Mouse (Mus musculus) midbrain, embryonic 13.5 days (tissue): ENCODE measurements at regions not wholly inside any gene's neighbourhood (a gene's known extent, or its start where the extent isn't known, plus 50 kb on each side); places are given as distances from the start of the nearest gene placed in this dataset.

ENCODE experiments used
- ATAC-seq: fragments of 200-750 bp; cut with Nextera tagmentation; 2 replicates; pipeline ENCODE4 v1.8.0; 2017; ENCODE audit warnings: mild to moderate bottlenecking, moderate TSS enrichment, moderate library complexity
- H3K27ac ChIP-seq: fragments of 300-500 bp; sonication (generic); 2 replicates; pipeline ENCODE4 v1.5.1; 2015; ENCODE audit warnings: inconsistent platforms, mild to moderate bottlenecking, moderate library complexity
- H3K27me3 ChIP-seq: fragments of 300-500 bp; sonication (generic); 2 replicates; pipeline ENCODE4 v1.6.1; 2015; ENCODE audit warnings: mild to moderate bottlenecking, inconsistent platforms
- H3K36me3 ChIP-seq: fragments of 300-500 bp; sonication (generic); 2 replicates; pipeline ENCODE4 v1.6.1; 2015; ENCODE audit warnings: mild to moderate bottlenecking, inconsistent platforms
- H3K4me1 ChIP-seq: fragments of 300-500 bp; sonication (generic); replicated peaks from 2 replicates; pipeline ENCODE4 v1.6.1; 2015; ENCODE audit warnings: inconsistent platforms
- H3K4me2 ChIP-seq: fragments of 300-500 bp; sonication (generic); replicated peaks from 2 replicates; pipeline ENCODE4 v1.6.1; 2015; ENCODE audit warnings: moderate library complexity, mild to moderate bottlenecking, inconsistent platforms
- H3K4me3 ChIP-seq: fragments of 300-500 bp; sonication (generic); replicated peaks from 2 replicates; pipeline ENCODE4 v1.5.1; 2015; ENCODE audit warnings: mild to moderate bottlenecking, inconsistent platforms
- H3K9ac ChIP-seq: fragments of 300-500 bp; sonication (generic); replicated peaks from 2 replicates; pipeline ENCODE4 v1.6.1; 2015; ENCODE audit warnings: mild to moderate bottlenecking, inconsistent platforms
- H3K9me3 ChIP-seq: fragments of 300-500 bp; sonication (generic); 2 replicates; pipeline ENCODE4 v1.6.1; 2016; ENCODE audit warnings: mild to moderate bottlenecking, inconsistent platforms
- WGBS: fragments of 180-500 bp; shearing (Covaris S2); methylation state at CpG from one replicate; pipeline ENCODE4 v1.1.7; 2015; 5-methylcytosine and 5-hydroxymethylcytosine counted together

- ATAC-seq = no peak
- no peaks in the 10 kb centered on the region for H3K9me3 ChIP-seq
- no peak overlapping the region for H3K4me2 ChIP-seq
- peaks cover 7% of the 10 kb centered on the region for H3K4me1 ChIP-seq
- H3K27ac ChIP-seq = no peak overlapping the region
- no peak overlapping the region for H3K9ac ChIP-seq
- 51% methylated on average over 6 of the region's 6 CpGs for WGBS
- peaks cover 47% of the 10 kb centered on the region for H3K27me3 ChIP-seq
- no peaks in the 10 kb centered on the region for H3K36me3 ChIP-seq
- H3K4me3 ChIP-seq = no peak overlapping the region
Observed at GRCm38 (mm10) chr1:57201274-57201673, 176.1 kb upstream of the 1700066M21Rik start.

- peaks cover 7% of the 10 kb centered on the region for H3K4me1 ChIP-seq
- H3K27me3 ChIP-seq = peaks cover 78% of the 10 kb centered on the region
- H3K9ac ChIP-seq = no peak overlapping the region
- no peaks in the 10 kb centered on the region for H3K36me3 ChIP-seq
- H3K4me3 ChIP-seq = no peak overlapping the region
- H3K4me2 ChIP-seq = no peak overlapping the region
- no peak for ATAC-seq
- 63% methylated on average over 3 of the region's 3 CpGs for WGBS
- no peak overlapping the region for H3K27ac ChIP-seq
- H3K9me3 ChIP-seq = no peaks in the 10 kb centered on the region
Observed at GRCm38 (mm10) chr1:57204331-57204730, 173.1 kb upstream of the 1700066M21Rik start.

GRCm38 (mm10) chr1:57205198-57205987, 172.0 kb upstream of the 1700066M21Rik start:
- peaks cover 7% of the 10 kb centered on the region for H3K4me1 ChIP-seq
- H3K4me3 ChIP-seq = 0 out of 2 replicates have a peak overlapping the region, but pooled peaks have one; percentile 4
- H3K27me3 ChIP-seq = peaks cover 78% of the 10 kb centered on the region
- ATAC-seq = peak; percentile 78
- no peaks in the 10 kb centered on the region for H3K9me3 ChIP-seq
- H3K27ac ChIP-seq = no peak overlapping the region
- H3K36me3 ChIP-seq = no peaks in the 10 kb centered on the region
- H3K9ac ChIP-seq = no peak overlapping the region
- 10% methylated on average over 9 of the region's 9 CpGs for WGBS
- H3K4me2 ChIP-seq = peak overlapping the region; percentile 39

DNA sequence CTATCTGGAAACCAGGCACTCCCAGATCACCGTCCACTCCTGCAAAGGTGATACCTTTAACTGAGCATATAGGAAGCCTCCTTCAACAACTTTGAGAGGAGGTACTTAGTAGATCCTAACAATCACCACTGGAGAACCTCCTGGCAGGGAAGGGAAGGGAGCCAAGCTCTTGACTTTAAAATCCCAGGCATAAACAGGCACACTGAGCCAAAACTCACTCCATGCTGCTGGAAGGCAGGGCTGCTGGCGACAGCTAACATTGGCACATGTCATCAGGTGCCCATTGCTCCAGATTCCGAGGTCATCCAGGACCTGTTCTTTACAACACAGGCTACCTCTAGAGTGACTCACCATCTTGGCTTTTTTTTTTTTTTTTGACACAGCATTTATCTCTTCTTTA, 170.9 kb upstream of the 1700066M21Rik start:
- H3K9me3 ChIP-seq = no peaks in the 10 kb centered on the region
- no peak overlapping the region for H3K9ac ChIP-seq
- no peaks in the 10 kb centered on the region for H3K36me3 ChIP-seq
- H3K4me2 ChIP-seq = no peak overlapping the region
- no peak for ATAC-seq
- H3K4me1 ChIP-seq = peaks cover 7% of the 10 kb centered on the region
- no peak overlapping the region for H3K27ac ChIP-seq
- WGBS = 79% methylated on average over 3 of the region's 3 CpGs
- H3K4me3 ChIP-seq = no peak overlapping the region
- H3K27me3 ChIP-seq = peaks cover 77% of the 10 kb centered on the region

DNA sequence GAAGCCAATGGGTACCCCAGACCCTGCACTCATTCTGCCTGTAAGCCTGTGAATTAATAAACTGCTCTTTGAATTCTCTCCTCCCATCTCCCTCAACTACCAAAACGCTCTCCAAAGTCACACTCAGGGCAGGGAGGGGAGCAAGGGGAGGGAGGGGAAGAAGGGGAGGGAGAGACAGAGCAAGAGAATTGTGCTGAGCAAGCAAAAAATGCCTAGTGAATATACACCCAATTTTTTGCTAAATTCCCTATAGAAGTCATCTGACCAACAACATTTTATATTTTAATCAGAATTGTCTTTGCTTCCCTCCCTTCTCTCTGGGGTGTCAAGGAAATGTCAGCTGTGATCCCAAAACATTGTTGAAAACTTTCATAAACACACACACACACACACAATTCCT, 170.5 kb upstream of the 1700066M21Rik start:
- H3K27me3 ChIP-seq = peaks cover 72% of the 10 kb centered on the region
- 25% methylated on average over 1 of the region's 1 CpGs for whole genome bisulfite sequencing
- H3K4me3 ChIP-seq = no peak overlapping the region
- no peaks in the 10 kb centered on the region for H3K9me3 ChIP-seq
- no peak overlapping the region for H3K4me2 ChIP-seq
- peaks cover 7% of the 10 kb centered on the region for H3K4me1 ChIP-seq
- no peaks in the 10 kb centered on the region for H3K36me3 ChIP-seq
- ATAC-seq = no peak
- H3K27ac ChIP-seq = no peak overlapping the region
- H3K9ac ChIP-seq = no peak overlapping the region

GRCm38 (mm10) chr1:57208415-57208814, 169.0 kb upstream of the 1700066M21Rik start:
- 89% methylated on average over 9 of the region's 9 CpGs for WGBS
- Histone ChIP-seq H3K27ac (no peak overlapping the region), H3K9ac (no peak overlapping the region), H3K9me3 (no peaks in the 10 kb centered on the region), H3K36me3 (no peaks in the 10 kb centered on the region), H3K27me3 (peaks cover 58% of the 10 kb centered on the region), H3K4me3 (no peak overlapping the region), H3K4me1 (peaks cover 10% of the 10 kb centered on the region), H3K4me2 (no peak overlapping the region)
- no peak for ATAC-seq

DNA sequence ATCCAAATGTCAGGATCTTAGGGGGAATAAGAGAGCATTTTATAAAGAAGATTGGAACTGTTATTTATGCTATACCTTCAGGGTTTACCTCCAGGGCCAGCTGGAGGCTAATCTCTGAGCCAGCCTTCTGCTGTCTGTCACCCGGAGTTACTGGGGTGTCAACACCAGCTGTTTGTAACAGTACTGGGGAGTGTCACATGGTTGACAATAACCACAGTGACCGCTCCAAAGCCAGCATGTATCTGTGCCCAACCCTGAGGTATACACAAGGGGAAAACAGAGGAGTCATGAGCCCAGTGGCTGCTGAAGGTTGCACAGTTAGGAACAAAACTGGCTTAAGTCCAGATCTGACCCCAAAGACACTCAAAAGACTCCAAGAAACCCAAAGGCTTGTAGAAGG, 168.1 kb upstream of the 1700066M21Rik start:
- Histone ChIP-seq H3K4me2 (no peak overlapping the region), H3K4me1 (peaks cover 16% of the 10 kb centered on the region)

GRCm38 (mm10) chr1:57211046-57211445, 166.4 kb upstream of the 1700066M21Rik start:
- Histone ChIP-seq H3K4me3 (no peak overlapping the region), H3K9me3 (no peaks in the 10 kb centered on the region), H3K27me3 (peaks cover 48% of the 10 kb centered on the region), H3K36me3 (no peaks in the 10 kb centered on the region), H3K9ac (no peak overlapping the region), H3K4me2 (no peak overlapping the region), H3K27ac (no peak overlapping the region), H3K4me1 (peaks cover 12% of the 10 kb centered on the region)
- ATAC-seq = no peak
- 43% methylated on average over 2 of the region's 2 CpGs for WGBS

More for the DNA sequence above, 168.1 kb upstream of the 1700066M21Rik start:
- no peak for ATAC-seq
- 72% methylated on average over 2 of the region's 2 CpGs for WGBS
- no peaks in the 10 kb centered on the region for H3K9me3 ChIP-seq
- no peak overlapping the region for H3K27ac ChIP-seq
- no peaks in the 10 kb centered on the region for H3K36me3 ChIP-seq
- peaks cover 52% of the 10 kb centered on the region for H3K27me3 ChIP-seq
- H3K9ac ChIP-seq = no peak overlapping the region
- no peak overlapping the region for H3K4me3 ChIP-seq

GRCm38 (mm10) chr1:57213428-57213874, 164.0 kb upstream of the 1700066M21Rik start:
- peak overlapping the region; percentile 31 for H3K4me2 ChIP-seq
- H3K27ac ChIP-seq = peak overlapping the region; percentile 15; the same call in 1 of the 2 replicates
- 44% methylated on average over 16 of the region's 16 CpGs for WGBS
- peaks cover 24% of the 10 kb centered on the region; the same call in 1 of the 2 replicates for H3K27me3 ChIP-seq
- peak; percentile 69 for ATAC-seq
- H3K9ac ChIP-seq = no peak overlapping the region
- H3K4me3 ChIP-seq = no peak overlapping the region
- no peaks in the 10 kb centered on the region for H3K9me3 ChIP-seq
- H3K4me1 ChIP-seq = peaks cover 18% of the 10 kb centered on the region
- no peaks in the 10 kb centered on the region for H3K36me3 ChIP-seq

DNA sequence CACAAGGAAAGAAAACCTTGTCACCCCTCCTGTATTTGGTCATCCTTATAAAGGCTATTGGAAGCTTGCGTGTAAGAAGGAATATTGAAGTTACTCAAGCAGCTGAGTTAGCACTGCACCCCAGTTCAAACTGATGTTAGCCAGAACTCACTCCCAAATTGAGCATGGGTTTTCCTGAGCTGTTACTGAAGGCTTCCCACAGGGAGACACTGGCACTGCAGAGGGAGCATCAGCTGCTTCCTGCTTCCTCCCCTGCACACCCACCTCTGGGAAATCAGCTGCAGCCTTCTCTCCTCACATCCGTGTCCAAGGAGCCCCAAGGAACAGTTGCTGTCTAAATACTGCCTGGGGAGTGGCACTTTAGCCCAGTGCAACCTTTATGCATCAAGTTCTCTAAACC, 163.2 kb upstream of the 1700066M21Rik start:
- Histone ChIP-seq H3K27ac (no peak overlapping the region), H3K9me3 (no peaks in the 10 kb centered on the region), H3K9ac (no peak overlapping the region), H3K36me3 (no peaks in the 10 kb centered on the region), H3K4me1 (peaks cover 26% of the 10 kb centered on the region), H3K27me3 (peaks cover 16% of the 10 kb centered on the region; the same call in 1 of the 2 replicates), H3K4me3 (no peak overlapping the region), H3K4me2 (no peak overlapping the region)
- no peak for ATAC-seq
- WGBS = 59% methylated on average over 2 of the region's 2 CpGs

DNA sequence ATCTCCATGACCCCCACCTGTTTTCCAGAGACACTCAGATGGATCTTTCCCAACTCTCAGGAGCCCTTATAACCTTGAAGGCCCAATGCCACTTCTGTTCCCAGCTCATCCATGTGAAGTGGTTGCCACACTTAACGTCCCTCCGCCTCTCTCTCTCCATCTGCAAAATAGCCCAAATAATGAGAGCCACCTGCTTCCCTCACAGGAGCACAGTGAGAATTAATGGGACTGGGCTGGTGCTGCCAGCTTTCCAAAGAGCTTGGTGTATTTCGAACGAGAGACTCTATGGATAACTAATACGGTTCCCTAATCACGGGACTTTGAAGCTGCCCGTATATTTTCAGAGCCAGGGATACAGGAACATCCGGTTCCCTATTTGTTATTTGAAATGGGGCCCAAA, 159.8 kb upstream of the 1700066M21Rik start:
- H3K27me3 ChIP-seq = 0 out of 2 replicates have a peak, but pooled peaks cover 14% of the 10 kb centered on the region
- H3K4me2 ChIP-seq = no peak overlapping the region
- no peak overlapping the region for H3K4me3 ChIP-seq
- H3K4me1 ChIP-seq = peaks cover 26% of the 10 kb centered on the region
- H3K9ac ChIP-seq = no peak overlapping the region
- H3K9me3 ChIP-seq = no peaks in the 10 kb centered on the region
- H3K36me3 ChIP-seq = no peaks in the 10 kb centered on the region
- 77% methylated on average over 8 of the region's 8 CpGs for WGBS
- no peak overlapping the region for H3K27ac ChIP-seq
- ATAC-seq = peak; percentile 35; the same call in 1 of the 2 replicates

DNA sequence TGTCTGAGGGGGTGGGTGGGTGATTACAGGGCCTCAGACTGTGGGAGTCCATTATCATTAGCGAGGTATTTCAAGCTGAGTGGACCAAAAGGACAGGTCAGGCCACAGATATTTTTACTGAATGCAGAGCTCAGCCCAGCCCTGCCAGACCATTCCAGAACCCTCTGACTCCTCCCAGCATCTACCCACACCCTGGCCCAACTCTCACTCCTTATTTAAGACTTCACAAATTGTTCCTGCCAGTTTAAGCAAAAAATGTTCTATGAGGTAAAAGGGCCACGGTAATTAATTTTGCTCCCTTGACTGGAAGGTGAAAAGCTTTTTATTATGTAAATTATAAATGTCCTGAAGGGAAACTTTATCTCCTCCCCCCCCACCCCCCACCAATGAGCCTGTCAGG, 159.3 kb upstream of the 1700066M21Rik start:
- 42% methylated on average over 2 of the region's 2 CpGs for WGBS
- Histone ChIP-seq H3K36me3 (no peaks in the 10 kb centered on the region), H3K4me2 (no peak overlapping the region), H3K27ac (no peak overlapping the region), H3K27me3 (0 out of 2 replicates have a peak, but pooled peaks cover 14% of the 10 kb centered on the region), H3K4me1 (peaks cover 26% of the 10 kb centered on the region), H3K9me3 (no peaks in the 10 kb centered on the region), H3K9ac (no peak overlapping the region), H3K4me3 (no peak overlapping the region)
- ATAC-seq = peak; percentile 51; the same call in 1 of the 2 replicates
